Mouse (Mus musculus) hindbrain, embryonic 16.5 days (tissue): ENCODE measurements at regions not wholly inside any gene's neighbourhood (a gene's known extent, or its start where the extent isn't known, plus 50 kb on each side); places are given as distances from the start of the nearest gene placed in this dataset.

Experiments used
- ATAC-seq: fragments of 200-750 bp; cut with Nextera tagmentation; 2 replicates; pipeline ENCODE4 v1.8.0; 2017; ENCODE audit warnings: moderate TSS enrichment, moderate library complexity
- H3K27ac ChIP-seq: fragments of 300-500 bp; sonication (generic); 2 replicates; pipeline ENCODE4 v1.5.1; 2014; ENCODE audit warnings: low read depth, mild to moderate bottlenecking, control low read depth, low read length, moderate library complexity
- H3K27me3 ChIP-seq: fragments of 300-500 bp; sonication (generic); replicated peaks from 2 replicates; pipeline ENCODE4 v1.6.1; 2014; ENCODE audit warnings: low read length; ENCODE audit not compliant: control insufficient read depth, insufficient read depth
- H3K36me3 ChIP-seq: fragments of 300-500 bp; sonication (generic); 2 replicates; pipeline ENCODE4 v1.6.1; 2014; ENCODE audit warnings: mild to moderate bottlenecking, low read length, moderate library complexity, mixed read lengths; ENCODE audit not compliant: control insufficient read depth, insufficient read depth
- H3K4me1 ChIP-seq: fragments of 300-500 bp; sonication (generic); 2 replicates; pipeline ENCODE4 v1.6.1; 2014; ENCODE audit warnings: low read depth, low read length; ENCODE audit not compliant: control insufficient read depth, insufficient read depth
- H3K4me2 ChIP-seq: fragments of 300-500 bp; sonication (generic); 2 replicates; pipeline ENCODE4 v1.6.1; 2014; ENCODE audit warnings: mild to moderate bottlenecking, low read length, control low read depth, moderate library complexity
- H3K4me3 ChIP-seq: fragments of 300-500 bp; sonication (generic); 2 replicates; pipeline ENCODE4 v1.5.1; 2014; ENCODE audit warnings: mild to moderate bottlenecking, low read length, control low read depth, moderate library complexity
- H3K9ac ChIP-seq: fragments of 300-500 bp; sonication (generic); 2 replicates; pipeline ENCODE4 v1.6.1; 2014; ENCODE audit warnings: low read depth, mild to moderate bottlenecking, control low read depth, low read length, moderate library complexity
- H3K9me3 ChIP-seq: fragments of 300-500 bp; sonication (generic); 2 replicates; pipeline ENCODE4 v1.6.1; 2014; ENCODE audit warnings: mild to moderate bottlenecking, low read length, moderate library complexity; ENCODE audit not compliant: control insufficient read depth
- whole genome bisulfite sequencing: fragments of 180-500 bp; shearing (Covaris S2); extraction: QIAGEN DNeasy Blood & Tissue Kit; methylation state at CpG from one replicate; pipeline ENCODE4 v1.1.7; 2014; 5-methylcytosine and 5-hydroxymethylcytosine counted together

- H3K9me3 ChIP-seq = no peaks in the 10 kb centered on the region
- no peak for ATAC-seq
- no peak overlapping the region for H3K9ac ChIP-seq
- H3K4me3 ChIP-seq = no peak overlapping the region
- no peak overlapping the region for H3K27ac ChIP-seq
- no peaks in the 10 kb centered on the region for H3K27me3 ChIP-seq
- 82% methylated on average over 2 of the region's 2 CpGs for WGBS
- H3K4me1 ChIP-seq = no peaks in the 10 kb centered on the region
- H3K4me2 ChIP-seq = no peak overlapping the region
- no peaks in the 10 kb centered on the region for H3K36me3 ChIP-seq
Measured at GRCm38 (mm10) chr8:82498496-82498895, 95.5 kb upstream of the Il15 start.

- Histone ChIP-seq H3K27me3 (no peaks in the 10 kb centered on the region), H3K27ac (no peak overlapping the region), H3K9ac (no peak overlapping the region), H3K4me3 (no peak overlapping the region), H3K9me3 (no peaks in the 10 kb centered on the region), H3K4me2 (no peak overlapping the region), H3K4me1 (no peaks in the 10 kb centered on the region), H3K36me3 (no peaks in the 10 kb centered on the region)
- 47% methylated on average over 5 of the region's 5 CpGs for WGBS
- no peak for ATAC-seq
Measured at GRCm38 (mm10) chr8:82477856-82478255, 74.8 kb upstream of the Il15 start.

GRCm38 (mm10) chr8:82477426-82477769 is 74.4 kb upstream of the Il15 start:
- Histone ChIP-seq H3K4me1 (no peaks in the 10 kb centered on the region), H3K4me3 (no peak overlapping the region), H3K27ac (no peak overlapping the region), H3K4me2 (no peak overlapping the region), H3K9ac (no peak overlapping the region), H3K36me3 (no peaks in the 10 kb centered on the region), H3K27me3 (no peaks in the 10 kb centered on the region), H3K9me3 (no peaks in the 10 kb centered on the region)
- WGBS = 41% methylated on average over 2 of the region's 2 CpGs
- no peak for ATAC-seq

GRCm38 (mm10) chr8:82476708-82477425 is 73.8 kb upstream of the Il15 start:
- no peak overlapping the region for H3K4me2 ChIP-seq
- WGBS = 74% methylated on average over 7 of the region's 7 CpGs
- H3K36me3 ChIP-seq = no peaks in the 10 kb centered on the region
- H3K27me3 ChIP-seq = no peaks in the 10 kb centered on the region
- ATAC-seq = no peak
- H3K9me3 ChIP-seq = no peaks in the 10 kb centered on the region
- no peak overlapping the region for H3K4me3 ChIP-seq
- no peaks in the 10 kb centered on the region for H3K4me1 ChIP-seq
- no peak overlapping the region for H3K9ac ChIP-seq
- no peak overlapping the region for H3K27ac ChIP-seq

- WGBS = 98% methylated on average over 2 of the region's 2 CpGs
- no peak overlapping the region for H3K4me3 ChIP-seq
Measured at GRCm38 (mm10) chr8:82473266-82473665, 70.2 kb upstream of the Il15 start.

GRCm38 (mm10) chr8:82471825-82472224 is 68.8 kb upstream of the Il15 start:
- no peaks in the 10 kb centered on the region for H3K4me1 ChIP-seq
- no peak overlapping the region for H3K4me2 ChIP-seq
- H3K27me3 ChIP-seq = no peaks in the 10 kb centered on the region
- ATAC-seq = no peak
- no peak overlapping the region for H3K4me3 ChIP-seq
- H3K27ac ChIP-seq = no peak overlapping the region
- WGBS = no CpG with 5 or more reads among the region's 1 CpGs
- no peaks in the 10 kb centered on the region for H3K9me3 ChIP-seq
- H3K9ac ChIP-seq = no peak overlapping the region
- no peaks in the 10 kb centered on the region for H3K36me3 ChIP-seq

More at GRCm38 (mm10) chr8:82473266-82473665, 70.2 kb upstream of the Il15 start:
- Histone ChIP-seq H3K9ac (no peak overlapping the region), H3K27me3 (no peaks in the 10 kb centered on the region), H3K9me3 (no peaks in the 10 kb centered on the region), H3K27ac (no peak overlapping the region), H3K36me3 (no peaks in the 10 kb centered on the region), H3K4me2 (no peak overlapping the region), H3K4me1 (no peaks in the 10 kb centered on the region)
- ATAC-seq = no peak

- no peak overlapping the region for H3K9ac ChIP-seq
Measured at GRCm38 (mm10) chr8:82469824-82470223, 66.8 kb upstream of the Il15 start.

GRCm38 (mm10) chr8:82462841-82463240 is 59.8 kb upstream of the Il15 start:
- Histone ChIP-seq H3K4me2 (no peak overlapping the region), H3K4me1 (no peaks in the 10 kb centered on the region), H3K9me3 (no peaks in the 10 kb centered on the region), H3K36me3 (no peaks in the 10 kb centered on the region), H3K27me3 (no peaks in the 10 kb centered on the region), H3K4me3 (no peak overlapping the region), H3K27ac (no peak overlapping the region), H3K9ac (no peak overlapping the region)
- no peak for ATAC-seq

More at GRCm38 (mm10) chr8:82469824-82470223, 66.8 kb upstream of the Il15 start:
- Histone ChIP-seq H3K36me3 (no peaks in the 10 kb centered on the region), H3K9me3 (no peaks in the 10 kb centered on the region), H3K27ac (no peak overlapping the region), H3K27me3 (no peaks in the 10 kb centered on the region), H3K4me3 (no peak overlapping the region), H3K4me1 (no peaks in the 10 kb centered on the region), H3K4me2 (no peak overlapping the region)
- ATAC-seq = no peak

- Histone ChIP-seq H3K27ac (no peak overlapping the region), H3K9me3 (no peaks in the 10 kb centered on the region), H3K9ac (no peak overlapping the region), H3K4me1 (no peaks in the 10 kb centered on the region), H3K36me3 (no peaks in the 10 kb centered on the region), H3K4me2 (no peak overlapping the region), H3K4me3 (no peak overlapping the region), H3K27me3 (no peaks in the 10 kb centered on the region)
- no peak for ATAC-seq
Measured at GRCm38 (mm10) chr8:82459007-82459406, 56.0 kb upstream of the Il15 start.

- WGBS = 76% methylated on average over 4 of the region's 4 CpGs
- no peaks in the 10 kb centered on the region for H3K36me3 ChIP-seq
Measured at GRCm38 (mm10) chr8:82454056-82454455, 51.0 kb upstream of the Il15 start.

More at GRCm38 (mm10) chr8:82454056-82454455, 51.0 kb upstream of the Il15 start:
- Histone ChIP-seq H3K4me3 (no peak overlapping the region), H3K9ac (no peak overlapping the region), H3K4me1 (no peaks in the 10 kb centered on the region), H3K27ac (no peak overlapping the region), H3K27me3 (no peaks in the 10 kb centered on the region), H3K9me3 (no peaks in the 10 kb centered on the region), H3K4me2 (no peak overlapping the region)
- ATAC-seq = no peak
